Mouse (Mus musculus) G1E (cell line): ENCODE measurements at regions not wholly inside any gene's neighbourhood (a gene's known extent, or its start where the extent isn't known, plus 50 kb on each side); places are given as distances from the start of the nearest gene placed in this dataset.

Source experiments
- ATAC-seq: 2 replicates; pipeline ENCODE4 v1.8.0; 2016; ENCODE audit warnings: mild to moderate bottlenecking; ENCODE audit not compliant: insufficient number of reproducible peaks, poor library complexity, low FRiP score, severe bottlenecking; ENCODE audit errors: extremely low read depth
- DNase-seq: peaks from one replicate; pipeline ENCODE4 v3.0.0; 2012; ENCODE audit warnings: low spot score
- H3K27me3 ChIP-seq: 2 replicates; pipeline ENCODE4 v1.6.1; 2012; ENCODE audit warnings: mild to moderate bottlenecking, low read length, inconsistent platforms; ENCODE audit not compliant: insufficient read depth
- H3K36me3 ChIP-seq: replicated peaks from 2 replicates; pipeline ENCODE3; 2012; ENCODE audit warnings: mild to moderate bottlenecking, inconsistent platforms
- H3K4me1 ChIP-seq: 2 replicates; pipeline ENCODE4 v1.6.1; 2012; ENCODE audit warnings: low read depth, low read length, inconsistent platforms, mixed read lengths; ENCODE audit not compliant: insufficient read depth
- H3K4me3 ChIP-seq: 2 replicates; pipeline ENCODE4 v1.5.1; 2012; ENCODE audit warnings: low read depth, mild to moderate bottlenecking, inconsistent platforms, low read length, moderate library complexity, mixed read lengths
- H3K9me3 ChIP-seq: replicated peaks from 2 replicates; pipeline ENCODE4 v1.6.1; 2012; ENCODE audit warnings: inconsistent platforms
- CTCF ChIP-seq: IDR thresholded peaks from 2 replicates; pipeline ENCODE4 v1.5.1; 2012; ENCODE audit warnings: low read depth, low read length, inconsistent platforms, mixed read lengths
- GATA1 ChIP-seq: IDR thresholded peaks from 2 replicates; pipeline ENCODE4 v1.6.1; 2012; ENCODE audit warnings: borderline replicate concordance, low read length, inconsistent platforms, mixed read lengths
- GATA2 ChIP-seq: IDR thresholded peaks from 2 replicates; pipeline ENCODE4 v1.6.1; 2012; ENCODE audit warnings: low read depth, low read length, inconsistent platforms, borderline replicate concordance
- POLR2AphosphoS5 ChIP-seq: IDR thresholded peaks from 2 replicates; pipeline ENCODE4 v1.6.1; 2012; ENCODE audit warnings: low read depth, low read length, inconsistent platforms; ENCODE audit not compliant: insufficient replicate concordance
- TAL1 ChIP-seq: conservative IDR thresholded peaks from 2 replicates; pipeline ENCODE4 v1.6.1; 2012; ENCODE audit warnings: low read depth, low read length, inconsistent platforms, mixed read lengths

- TF ChIP-seq POLR2AphosphoS5 = no peak
- no peak for TF ChIP-seq GATA1
- no peak for TF ChIP-seq CTCF
- no peak for TF ChIP-seq GATA2
- TF ChIP-seq TAL1 = no peak
- H3K9me3 ChIP-seq = no peaks in the 10 kb centered on the region
- DNase-seq (no peak), ATAC-seq (no peak)
- no peak overlapping the region for H3K4me3 ChIP-seq
- no peaks in the 10 kb centered on the region for H3K36me3 ChIP-seq
- no peaks in the 10 kb centered on the region for H3K27me3 ChIP-seq
- no peaks in the 10 kb centered on the region for H3K4me1 ChIP-seq
Observed at GRCm38 (mm10) chr5:84608683-84609082, 191.5 kb upstream of the Epha5 start.

- Histone ChIP-seq H3K4me1 (no peaks in the 10 kb centered on the region), H3K27me3 (no peaks in the 10 kb centered on the region), H3K4me3 (no peak overlapping the region), H3K9me3 (peaks cover 3% of the 10 kb centered on the region; the same call in 1 of the 2 replicates), H3K36me3 (no peaks in the 10 kb centered on the region)
- TF ChIP-seq GATA2 = no peak
- TF ChIP-seq GATA1 = no peak
- no peak for TF ChIP-seq TAL1
- no peak for TF ChIP-seq POLR2AphosphoS5
- no peak for TF ChIP-seq CTCF
- ATAC-seq (no peak), DNase-seq (no peak)
Observed at GRCm38 (mm10) chr5:84565311-84565946, 148.2 kb upstream of the Epha5 start.

GRCm38 (mm10) chr5:84519836-84520235 lies 102.7 kb upstream of the Epha5 start:
- Histone ChIP-seq H3K4me3 (no peak overlapping the region), H3K27me3 (no peaks in the 10 kb centered on the region), H3K9me3 (no peaks in the 10 kb centered on the region), H3K36me3 (no peaks in the 10 kb centered on the region), H3K4me1 (no peaks in the 10 kb centered on the region)
- ATAC-seq (no peak), DNase-seq (no peak)
- TF ChIP-seq TAL1 (no peak), GATA1 (no peak), CTCF (no peak), POLR2AphosphoS5 (no peak), GATA2 (no peak)

- no peak for TF ChIP-seq GATA2
- TF ChIP-seq CTCF = no peak
- TF ChIP-seq TAL1 = no peak
- TF ChIP-seq GATA1 = no peak
- no peak for TF ChIP-seq POLR2AphosphoS5
- no peak for DNase-seq
- H3K9me3 ChIP-seq = no peaks in the 10 kb centered on the region; the same call in 1 of the 2 replicates
- no peak overlapping the region for H3K4me3 ChIP-seq
- no peaks in the 10 kb centered on the region for H3K4me1 ChIP-seq
- no peak for ATAC-seq
- H3K27me3 ChIP-seq = no peaks in the 10 kb centered on the region
- no peaks in the 10 kb centered on the region for H3K36me3 ChIP-seq
Observed at GRCm38 (mm10) chr5:84510144-84510543, 93.0 kb upstream of the Epha5 start.

GRCm38 (mm10) chr5:84480978-84481377 lies 63.8 kb upstream of the Epha5 start:
- TF ChIP-seq GATA1 (no peak), TAL1 (no peak), GATA2 (no peak), POLR2AphosphoS5 (no peak), CTCF (no peak)
- H3K4me1 ChIP-seq = no peaks in the 10 kb centered on the region
- H3K9me3 ChIP-seq = no peaks in the 10 kb centered on the region
- no peak for DNase-seq
- no peaks in the 10 kb centered on the region for H3K36me3 ChIP-seq
- no peaks in the 10 kb centered on the region for H3K27me3 ChIP-seq
- no peak for ATAC-seq
- no peak overlapping the region for H3K4me3 ChIP-seq
